Comparison of ENCODE assay signal across 10 mouse cellular contexts in genomic region chr5:75596211-75596610, GRCm38 (mm10). TPM values are rescaled to one million over a fixed set of nuclear protein-coding genes. Genes with fewer than 3 reads are reported as not detected.
A peak's percentile ranks its signal among the peaks of the same experiment; 100 is the strongest.
DNase-seq lines count a peak whose midpoint lies in the region; ATAC-seq and TF ChIP-seq lines count a peak whose summit lies in the region.
"Had no signal": no experiment of that assay in that cellular context is flagged by ENCODE, and none has a peak within 500 bp of the region (broad histone marks: within the 10 kb centered on the region; RNA-seq: fewer than 3 reads in every experiment).

No protein-coding gene starts in this region.

- DNase-seq in heart, postnatal 25 days (ENCODE audit: low spot score), result no peak
- DNase-seq in kidney, postnatal 0 days (ENCODE audit: low spot score), result peak; percentile 50
- DNase-seq in lung, postnatal 4 days, result peak; percentile 17 to 71
- no peak for DNase-seq in urinary bladder, postnatal 14 days (ENCODE audit: low spot score)
- no peak for DNase-seq in layer of hippocampus, adult 9-10 months (ENCODE audit: low spot score)
- no peak for DNase-seq in right cerebral cortex, postnatal 25 days

- no peak overlapping the region for H3K9ac ChIP-seq in heart, embryonic 11.5 days (ENCODE audit: low read depth, low read length)
- H3K9ac ChIP-seq in embryonic facial prominence, embryonic 12.5 days, result no peak overlapping the region
- H3K9ac ChIP-seq in kidney, postnatal 0 days (ENCODE audit: low read depth, low read length), result no peak overlapping the region
- H3K9ac ChIP-seq: midbrain, embryonic 12.5 days had no signal

- no peaks in the 10 kb centered on the region for H3K9me3 ChIP-seq in heart, embryonic 11.5 days (replicated peaks; ENCODE audit: control insufficient read depth, low read length)
- H3K9me3 ChIP-seq in embryonic facial prominence, embryonic 12.5 days, result no peaks in the 10 kb centered on the region
- H3K9me3 ChIP-seq in kidney, postnatal 0 days (replicated peaks; ENCODE audit: low read length), result no peaks in the 10 kb centered on the region
- H3K9me3 ChIP-seq: midbrain, embryonic 12.5 days had no signal

- no peak overlapping the region for H3K4me3 ChIP-seq in heart, embryonic 11.5 days (ENCODE audit: low read depth, low read length)
- no peak overlapping the region for H3K4me3 ChIP-seq in embryonic facial prominence, embryonic 12.5 days
- H3K4me3 ChIP-seq in kidney, postnatal 0 days (replicated peaks; ENCODE audit: low read depth, low read length), result no peak overlapping the region
- H3K4me3 ChIP-seq: left cerebral cortex, adult 2 months; midbrain, embryonic 12.5 days had no signal

- H3K27me3 ChIP-seq in heart, embryonic 11.5 days (ENCODE audit: control insufficient read depth, insufficient read depth, low read length), result no peaks in the 10 kb centered on the region
- H3K27me3 ChIP-seq in embryonic facial prominence, embryonic 12.5 days, result no peaks in the 10 kb centered on the region
- H3K27me3 ChIP-seq in kidney, postnatal 0 days (ENCODE audit: insufficient read depth, low read length), result no peaks in the 10 kb centered on the region

- peak overlapping the region; percentile 36 for H3K4me2 ChIP-seq in heart, embryonic 11.5 days
- peak overlapping the region; percentile 20; the same call in 1 of the 2 replicates for H3K4me2 ChIP-seq in embryonic facial prominence, embryonic 12.5 days (replicated peaks)
- H3K4me2 ChIP-seq in kidney, postnatal 0 days (ENCODE audit: low read length), result peak overlapping the region; percentile 9; the same call in 1 of the 2 replicates
- H3K4me2 ChIP-seq: midbrain, embryonic 12.5 days had no signal

- H3K36me3 ChIP-seq in heart, embryonic 11.5 days (ENCODE audit: control insufficient read depth, insufficient read depth, low read length), result no peaks in the 10 kb centered on the region
- H3K36me3 ChIP-seq in embryonic facial prominence, embryonic 12.5 days, result no peaks in the 10 kb centered on the region
- H3K36me3 ChIP-seq in kidney, postnatal 0 days (ENCODE audit: insufficient read depth, low read length), result no peaks in the 10 kb centered on the region
- H3K36me3 ChIP-seq: midbrain, embryonic 12.5 days had no signal

- WGBS in heart, embryonic 11.5 days (ENCODE audit: insufficient replicate concordance), result 22% methylated on average over 14 of the region's 14 CpGs
- 27% methylated on average over 14 of the region's 14 CpGs for WGBS in embryonic facial prominence, embryonic 12.5 days
- WGBS in kidney, postnatal 0 days, result 24% methylated on average over 14 of the region's 14 CpGs

- peaks cover 10% of the 10 kb centered on the region for H3K4me1 ChIP-seq in heart, embryonic 11.5 days (ENCODE audit: control insufficient read depth, insufficient read depth, low read length)
- H3K4me1 ChIP-seq in embryonic facial prominence, embryonic 12.5 days, result peaks cover 14% of the 10 kb centered on the region
- 0 out of 2 replicates have a peak, but pooled peaks cover 9% of the 10 kb centered on the region for H3K4me1 ChIP-seq in kidney, postnatal 0 days (replicated peaks; ENCODE audit: insufficient read depth, low read length)

- no peak for TF ChIP-seq CTCF in kidney, postnatal 0 days (IDR thresholded peaks at IDR 0.05; ENCODE audit: low read depth)

- intact Hi-C loops in heart, postnatal 25 days (cut with DNase I), result no loop called here

- no peak overlapping the region for H3K27ac ChIP-seq in heart, embryonic 11.5 days (ENCODE audit: low read depth, low read length)
- no peak overlapping the region for H3K27ac ChIP-seq in embryonic facial prominence, embryonic 12.5 days
- no peak overlapping the region for H3K27ac ChIP-seq in kidney, postnatal 0 days
- H3K27ac ChIP-seq: left cerebral cortex, adult 2 months; midbrain, embryonic 12.5 days had no signal

- 0 out of 2 replicates have a peak, but pooled peaks have one; percentile 26 for ATAC-seq in heart, embryonic 11.5 days (replicated peaks; ENCODE audit: insufficient number of reproducible peaks, low FRiP score, low TSS enrichment)
- ATAC-seq in embryonic facial prominence, embryonic 12.5 days (ENCODE audit: insufficient number of reproducible peaks, insufficient read depth, low FRiP score, low TSS enrichment), result no peak
- 0 out of 2 replicates have a peak, but pooled peaks have one; percentile 74 for ATAC-seq in kidney, postnatal 0 days (replicated peaks; ENCODE audit: low FRiP score, low read depth)

RNA-seq across cellular contexts. Expression of gene Kit, which starts 21.5 kb away (rescaled TPM):
- 11.2 and 12.4 TPM in 2 replicates for polyA plus RNA-seq in heart, embryonic 11.5 days (2014; fragmentation: Nextera tagmentation; extraction: Ambion mirVana)
- 1 to 10 TPM; 3.6 to 3.9 TPM for total RNA-seq in heart, postnatal 25 days (2021)
- polyA plus RNA-seq in embryonic facial prominence, embryonic 12.5 days (2016; fragmentation: Nextera tagmentation; extraction: Ambion mirVana), result 13.9 and 17.1 TPM in 2 replicates
- polyA plus RNA-seq in kidney, postnatal 0 days (2015; fragmentation: Nextera tagmentation; extraction: Ambion mirVana), result 14.5 and 15.6 TPM in 2 replicates

Comparison
In these comparisons a context has a peak if more than half of its experiments do, and no peak if none do; other contexts are left out.
1. DNase-seq: peak in kidney, postnatal 0 days (single experiment) and lung, postnatal 4 days (2 of 2); none in heart, postnatal 25 days (single experiment), urinary bladder, postnatal 14 days (single experiment), layer of hippocampus, adult 9-10 months (single experiment) and right cerebral cortex, postnatal 25 days (single experiment).
2. Peak in every context shown above with its lines, with median percentiles within 50 percentile points of each other: H3K4me2 ChIP-seq.